Mouse (Mus musculus): ENCODE data around the gene Prps1.
A peak's percentile ranks its signal among the peaks of the same experiment; 100 is the strongest.
"Not testable (repeated sequence)": the region's sequence is repeated elsewhere in the genome, so short reads cannot be mapped to it uniquely, and the experiment has no call there.

Gene Prps1

DNA sequence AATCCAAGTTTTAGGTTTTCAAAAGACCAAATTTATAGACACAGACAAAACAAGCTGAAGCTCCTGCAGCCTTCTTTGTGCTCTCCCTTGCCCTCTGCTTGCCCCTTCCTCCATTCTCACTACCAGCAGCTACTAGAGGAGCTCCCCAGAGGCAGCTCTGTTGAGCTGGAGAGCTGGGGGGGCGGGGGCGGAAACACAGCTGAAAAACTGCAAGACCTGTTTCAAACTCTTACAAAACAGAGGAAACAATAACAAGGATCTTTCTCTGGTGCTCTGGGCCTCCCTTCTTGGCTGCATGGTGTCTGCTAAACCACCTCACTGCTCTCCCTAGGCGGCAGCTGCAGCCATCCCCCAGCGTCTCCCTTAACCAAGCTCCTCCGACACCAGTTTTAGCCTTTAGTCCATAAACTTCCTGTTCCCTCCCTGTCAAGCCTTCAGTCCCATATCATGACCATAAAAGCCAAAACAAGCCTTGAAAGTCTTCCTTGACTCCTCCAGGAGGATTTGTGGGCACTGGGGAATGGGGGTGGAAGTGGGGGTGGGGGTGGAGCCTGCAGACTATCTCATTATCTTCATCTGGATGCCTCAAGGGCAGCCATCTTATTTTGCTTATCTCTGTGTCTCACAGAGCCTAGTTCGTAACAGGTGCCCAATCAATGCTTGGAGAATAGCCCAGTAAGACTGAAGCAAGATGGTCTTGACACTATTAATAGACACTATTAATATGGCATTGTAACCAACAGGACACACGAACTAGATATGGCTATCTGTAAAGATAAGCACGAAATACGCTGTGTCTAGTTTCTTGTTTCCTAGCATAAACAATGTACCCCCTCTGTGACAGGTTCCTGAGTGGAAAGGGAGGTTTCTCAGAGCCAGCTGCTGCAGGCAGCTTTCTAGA, 45.2 kb downstream of the Prps1 start:
- DNase-seq = peak; percentile 50

DNA sequence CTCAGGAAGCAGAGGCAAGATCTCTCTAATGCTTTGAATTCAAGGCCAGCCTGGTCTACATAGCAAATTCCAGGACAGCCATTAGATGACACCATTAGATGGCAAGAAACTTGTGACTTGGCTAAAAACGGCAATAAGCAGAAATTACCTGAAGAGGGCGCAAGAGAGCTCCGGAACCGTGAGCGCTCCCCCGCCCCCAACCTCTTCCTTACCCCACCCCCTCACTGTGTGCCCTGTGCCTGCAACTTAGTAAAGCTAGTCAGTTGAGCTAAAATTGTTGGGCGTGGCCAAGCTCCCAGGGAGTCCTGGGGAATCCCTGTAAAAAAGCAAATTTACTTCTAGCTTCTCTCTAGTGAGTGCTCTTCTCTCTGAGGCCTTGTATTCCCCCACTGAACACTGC, 47.5 kb downstream of the Prps1 start:
- DNase-seq = peak; percentile 81

DNA sequence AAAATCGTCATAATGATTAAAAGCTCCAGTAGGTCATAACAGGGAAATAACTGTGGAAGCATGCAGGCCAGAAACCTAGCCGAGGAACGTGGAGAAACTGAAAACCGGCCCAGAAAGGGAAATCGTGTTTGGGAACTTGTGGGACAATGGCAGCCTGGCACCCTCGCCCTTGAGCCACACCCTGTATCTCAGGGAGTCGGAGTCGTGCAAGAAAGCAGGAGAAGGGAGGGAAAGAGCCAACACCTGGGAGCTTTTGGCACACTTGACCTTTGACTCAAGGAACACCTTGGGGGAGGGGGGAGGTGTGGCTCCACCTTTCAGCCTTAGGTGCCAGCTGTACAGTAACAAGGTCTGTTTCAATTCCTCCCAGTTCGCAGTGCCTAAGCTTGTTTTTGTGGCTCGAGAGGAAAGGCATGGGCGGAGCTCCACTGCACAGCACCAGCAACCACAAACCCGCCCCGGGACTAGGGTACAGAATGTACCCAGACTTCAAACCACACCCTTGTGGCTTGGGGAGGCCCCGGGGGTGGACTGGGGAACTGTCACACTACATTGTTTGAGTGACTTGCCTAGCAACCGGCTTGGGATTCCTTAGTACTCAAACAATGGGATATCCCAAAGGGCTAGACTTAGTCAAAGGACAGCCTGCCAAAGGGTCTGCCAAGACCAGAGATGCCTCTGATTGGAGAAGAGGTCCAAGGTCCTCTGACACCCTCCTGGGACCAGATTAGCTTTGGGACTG, 49.3 kb downstream of the Prps1 start:
- DNase-seq = peak; percentile 85

DNA sequence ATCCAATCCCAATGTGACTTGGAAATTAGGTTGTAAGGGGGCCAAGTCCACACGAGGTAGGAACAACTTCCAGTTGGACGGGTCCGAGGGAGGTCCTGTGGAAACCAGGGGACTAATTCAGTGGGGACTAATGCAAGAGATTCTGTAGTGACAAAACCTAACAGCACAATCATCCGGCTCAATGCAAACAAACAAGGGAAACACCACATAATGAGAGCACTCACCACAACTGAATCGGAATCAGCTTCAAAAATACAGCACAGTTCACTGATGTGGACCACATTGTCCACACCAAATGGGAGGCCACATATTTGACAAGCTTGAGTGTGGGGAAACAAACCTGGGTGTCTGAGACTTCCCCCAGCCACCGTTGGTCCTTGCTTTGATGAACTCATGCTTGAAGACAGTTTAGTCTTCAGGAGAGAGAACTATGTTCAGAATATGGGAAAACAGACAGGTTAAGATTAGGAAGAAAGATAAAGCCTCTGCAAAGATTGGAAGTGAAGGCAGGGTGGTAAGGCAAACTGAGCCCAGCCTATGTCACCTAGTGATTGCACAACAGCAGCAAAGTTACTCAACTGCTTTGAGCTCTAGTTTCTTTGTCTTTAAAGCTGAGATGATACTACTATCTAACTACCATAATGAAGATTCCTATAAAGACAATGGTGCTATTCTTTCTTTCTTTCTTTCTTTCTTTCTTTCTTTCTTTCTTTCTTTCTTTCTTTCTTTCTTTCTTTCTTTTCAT, 50.2 kb downstream of the Prps1 start:
- DNase-seq = no peak

DNA sequence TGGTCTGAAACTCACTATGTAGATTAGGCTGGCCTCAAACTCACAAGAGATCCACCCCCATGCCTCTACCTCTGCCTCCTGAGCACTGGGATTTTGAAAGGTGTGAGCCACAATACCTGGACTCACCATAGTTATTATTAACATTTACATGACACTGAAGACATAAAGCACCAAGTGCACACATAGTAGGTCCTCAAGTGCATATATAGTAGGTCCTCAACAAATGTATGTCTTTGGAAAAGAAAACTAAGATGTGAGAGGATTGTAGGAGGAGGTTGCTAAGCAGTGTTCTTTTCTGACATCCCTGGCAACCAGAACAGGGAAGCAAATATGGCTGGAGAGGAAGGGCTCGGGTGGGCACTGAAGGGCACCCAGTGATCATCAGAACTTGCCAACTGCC, 51.0 kb downstream of the Prps1 start:
- DNase-seq = no peak

DNA sequence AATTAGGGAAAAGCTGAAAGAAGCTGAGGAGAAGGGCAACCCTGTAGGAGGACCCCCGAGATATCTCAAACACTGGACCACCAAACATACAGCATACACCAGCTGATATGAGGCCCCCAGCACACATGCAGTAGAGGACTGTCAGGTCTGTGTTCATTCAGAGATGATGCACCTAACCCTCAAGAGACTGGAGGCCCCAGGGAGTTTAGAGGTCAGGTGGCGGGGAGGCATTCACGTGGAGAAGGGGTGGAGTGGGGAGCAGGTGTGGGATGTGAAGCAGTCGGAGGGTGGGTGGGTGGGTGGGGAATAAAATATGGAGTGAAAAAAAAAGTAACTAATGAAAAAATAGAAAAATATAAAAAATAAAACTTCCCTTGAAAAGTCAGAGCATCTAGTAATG, 52.4 kb downstream of the Prps1 start:
- DNase-seq = not testable (repeated sequence)

DNA sequence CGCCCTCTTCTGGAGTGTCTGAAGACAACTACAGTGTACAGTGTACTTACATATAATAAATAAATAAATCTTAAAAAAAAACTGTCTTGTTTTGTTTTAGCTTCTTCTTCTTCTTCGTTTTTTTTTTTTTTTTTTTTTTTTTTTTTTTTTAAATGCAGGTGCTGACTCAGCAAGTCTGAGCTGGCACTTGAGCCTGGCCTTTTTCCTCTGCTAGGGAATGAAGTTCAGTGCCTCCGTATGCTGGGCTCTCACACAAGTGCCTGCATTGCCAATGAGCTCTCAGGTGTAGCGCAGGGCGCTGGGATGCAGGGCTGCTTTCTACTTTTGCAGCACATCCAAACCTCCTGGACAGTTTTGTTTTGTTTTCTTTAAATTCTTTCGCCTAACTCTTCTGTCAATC, 53.4 kb downstream of the Prps1 start:
- DNase-seq = no peak

DNA sequence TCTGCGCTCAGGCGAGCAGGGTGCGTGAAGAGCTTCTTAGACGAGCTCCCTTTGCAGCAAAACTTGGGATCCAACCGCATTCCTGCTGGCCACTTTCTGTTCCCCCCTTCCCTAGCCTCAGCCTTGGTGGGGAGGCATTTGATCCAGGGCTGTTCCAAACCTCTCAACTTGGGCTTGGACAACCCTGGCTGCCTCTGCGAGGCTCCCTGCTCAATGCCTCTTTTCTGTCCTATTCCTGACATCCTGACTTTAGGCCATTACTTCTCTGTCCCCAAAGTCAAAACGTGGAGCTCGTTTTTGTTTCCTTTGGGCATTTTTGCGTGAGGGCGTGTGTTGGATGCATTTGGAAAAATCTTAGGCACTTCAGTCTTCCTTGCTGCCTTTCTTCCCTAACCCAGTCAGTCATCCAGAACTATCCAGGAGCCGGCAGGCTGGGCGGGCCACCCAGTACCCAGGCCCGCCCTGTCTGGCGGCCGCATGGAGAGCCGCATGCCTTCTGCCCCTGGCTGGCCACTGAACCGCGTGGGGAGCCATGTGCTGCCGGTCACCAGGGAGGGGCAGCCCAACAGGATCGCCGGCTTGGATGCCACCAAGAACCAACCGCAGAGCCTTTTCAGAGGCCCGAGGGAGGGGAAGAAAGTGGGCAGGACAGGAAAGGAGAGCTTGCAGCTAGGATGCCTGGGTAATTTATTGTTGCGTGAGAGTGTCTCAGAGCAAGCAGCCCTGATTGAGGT, 54.5 kb downstream of the Prps1 start:
- no peak for DNase-seq

DNA sequence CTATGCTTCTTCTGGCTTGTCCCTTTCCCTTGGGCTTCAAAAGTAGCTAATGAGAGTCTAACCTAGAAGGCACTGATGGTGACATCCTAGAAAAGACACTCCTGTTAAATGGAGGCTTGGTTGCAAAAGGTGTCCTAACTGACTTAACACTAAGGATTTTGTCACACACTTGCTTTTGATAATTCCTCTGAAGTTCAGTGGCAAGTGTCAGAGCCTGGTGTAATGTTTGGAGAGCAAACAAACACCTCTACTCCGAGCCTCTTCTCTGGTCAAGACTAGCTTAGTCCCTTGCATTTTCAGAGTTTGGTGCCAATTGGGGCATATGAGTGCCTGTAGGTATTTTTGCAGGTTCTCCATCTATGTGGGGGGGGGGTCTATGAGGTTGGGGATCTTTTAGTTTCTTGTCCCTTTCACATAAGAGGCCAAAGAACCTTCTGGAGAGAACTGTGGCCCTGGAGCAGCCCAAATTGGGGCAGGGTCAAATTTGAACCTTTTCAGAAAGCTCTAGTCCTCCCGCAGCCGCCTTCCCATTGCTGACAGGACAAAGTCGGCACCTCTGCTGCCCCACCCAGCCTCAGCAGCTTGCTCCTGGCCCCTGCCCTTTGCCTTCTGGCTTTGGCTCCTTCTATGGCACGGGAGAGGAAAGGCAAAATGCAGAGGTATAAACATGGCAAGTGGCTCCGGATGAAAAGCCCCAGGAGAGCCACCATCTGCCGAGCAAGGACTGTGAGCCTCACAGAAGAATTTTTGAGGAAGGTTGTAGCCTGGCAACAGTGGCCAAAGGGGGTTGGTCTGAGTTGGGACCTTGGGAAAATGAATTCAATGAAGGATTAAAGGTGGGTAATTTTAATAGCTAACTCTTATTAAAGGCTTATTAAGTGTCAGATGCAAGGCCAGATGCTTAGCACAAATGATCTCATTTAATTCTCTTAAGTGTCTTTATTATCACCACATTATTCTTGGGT, 55.6 kb downstream of the Prps1 start:
- no peak for DNase-seq

DNA sequence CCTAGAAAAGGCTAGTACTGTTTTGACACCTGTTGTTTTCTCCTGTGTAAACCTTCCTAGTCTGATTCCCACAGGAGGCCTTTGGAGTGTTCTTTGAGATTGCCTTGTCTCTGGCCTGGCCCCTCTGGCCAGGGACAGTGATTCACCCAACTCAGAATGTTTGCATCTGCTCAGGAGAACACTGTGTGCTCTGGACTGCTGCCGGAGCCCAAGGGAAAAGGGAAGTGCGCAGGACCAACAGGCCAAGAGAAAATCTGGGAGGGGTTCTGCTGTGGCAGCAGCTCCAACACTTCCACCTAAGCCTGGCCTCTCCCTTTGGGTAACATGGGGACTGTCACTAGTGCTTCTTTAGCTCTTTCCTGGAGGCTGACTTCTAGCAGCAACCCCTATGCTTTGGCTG, 57.0 kb downstream of the Prps1 start:
- DNase-seq = no peak

DNA sequence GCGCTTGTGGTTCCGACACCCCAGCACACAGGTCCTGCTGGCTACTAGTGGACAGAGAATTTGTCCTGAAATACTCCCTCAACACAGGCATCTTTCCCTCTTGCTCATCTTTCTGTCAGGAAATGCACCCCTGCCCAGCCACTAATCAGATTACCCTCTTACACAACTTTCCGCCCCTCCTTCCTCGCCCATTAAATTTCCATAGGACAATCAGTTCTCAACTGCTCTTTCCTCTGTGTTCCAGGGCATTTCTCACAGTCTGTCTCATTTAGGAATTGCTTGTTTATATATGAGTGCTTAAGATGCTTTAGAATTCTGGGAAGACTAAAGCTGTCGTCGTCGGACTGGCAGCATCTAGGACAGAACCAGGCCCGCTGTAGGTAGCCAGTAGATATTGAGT, 61.9 kb downstream of the Prps1 start:
- no peak for DNase-seq

DNA sequence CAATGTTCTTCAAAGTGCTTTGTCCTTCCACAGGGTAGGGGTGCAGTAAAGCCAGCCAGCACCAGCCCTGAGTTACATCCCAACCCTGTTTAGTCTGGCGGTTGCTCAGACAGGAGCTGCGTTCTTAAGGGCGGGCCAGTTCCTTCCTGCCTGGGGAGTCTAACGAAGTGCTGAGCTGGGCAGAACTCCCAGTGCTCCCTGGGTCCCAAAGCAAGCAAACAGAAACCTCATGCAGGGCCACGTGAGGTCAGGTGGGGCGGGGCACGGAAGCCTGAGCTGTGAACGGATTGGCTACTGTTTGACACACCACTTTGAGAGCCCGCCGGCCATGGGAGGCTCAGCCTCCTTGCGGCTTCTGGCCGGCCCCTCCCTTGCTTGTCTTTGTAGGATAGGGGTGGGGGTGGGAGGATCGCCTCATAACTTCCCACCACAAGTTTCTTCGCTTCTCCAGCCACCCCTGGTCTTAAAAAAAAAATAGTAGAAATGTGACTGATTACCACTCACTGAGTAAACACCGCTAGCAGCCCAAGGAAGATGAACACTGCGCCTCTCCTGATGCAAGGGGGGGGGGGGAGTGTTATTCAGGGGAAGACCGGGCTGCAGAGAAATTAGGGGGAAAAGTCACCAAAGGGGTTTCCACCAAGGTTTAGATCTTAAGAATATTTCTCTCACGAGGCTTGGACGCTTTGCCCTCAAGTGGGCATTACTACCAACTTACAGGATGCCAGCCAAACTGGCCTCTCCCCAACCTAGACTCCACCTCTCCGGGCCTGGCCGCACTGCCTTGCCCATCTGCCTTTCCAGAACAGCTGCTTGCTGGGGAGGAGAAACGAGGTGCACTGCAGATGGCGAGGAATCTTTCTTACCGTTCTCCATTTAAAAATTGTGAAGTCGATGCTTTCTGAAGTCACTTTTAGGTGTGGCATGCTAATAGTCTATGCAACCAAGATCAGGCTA, 64.0 kb downstream of the Prps1 start:
- peak; percentile 82 for DNase-seq

DNA sequence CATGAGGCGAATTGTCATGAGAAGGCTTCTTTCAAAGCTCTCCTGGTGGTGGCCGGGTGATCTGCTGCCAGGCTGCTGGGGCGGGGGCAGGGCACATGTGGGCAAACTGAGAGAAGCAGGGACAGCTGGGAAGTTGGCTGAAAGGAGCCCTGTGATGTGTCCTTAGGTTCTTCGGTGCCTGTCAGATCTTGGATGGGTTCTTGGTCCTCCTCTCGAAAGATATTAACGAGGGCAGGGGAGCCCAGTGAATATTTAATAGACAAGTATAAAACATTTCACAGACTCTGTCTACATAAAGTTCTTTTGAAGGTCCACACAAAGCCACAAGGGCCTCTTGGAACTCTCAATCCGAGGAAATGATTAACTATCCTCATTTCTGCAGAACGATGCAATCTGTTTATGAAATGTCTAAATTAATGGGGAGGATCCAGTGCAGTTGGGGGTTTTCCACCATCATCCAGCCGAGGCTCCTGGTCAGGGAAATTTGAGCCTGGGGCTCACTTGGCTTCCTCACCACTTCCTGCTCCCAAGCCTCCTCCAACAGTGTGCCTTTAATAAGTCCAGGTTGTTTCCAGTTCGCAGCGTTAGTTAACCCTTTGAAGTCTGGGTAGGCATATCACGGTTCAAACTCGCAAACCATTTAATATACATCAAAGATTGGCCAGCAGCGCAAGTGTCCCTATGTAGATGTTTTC, 65.8 kb downstream of the Prps1 start:
- peak; percentile 36 for DNase-seq

DNA sequence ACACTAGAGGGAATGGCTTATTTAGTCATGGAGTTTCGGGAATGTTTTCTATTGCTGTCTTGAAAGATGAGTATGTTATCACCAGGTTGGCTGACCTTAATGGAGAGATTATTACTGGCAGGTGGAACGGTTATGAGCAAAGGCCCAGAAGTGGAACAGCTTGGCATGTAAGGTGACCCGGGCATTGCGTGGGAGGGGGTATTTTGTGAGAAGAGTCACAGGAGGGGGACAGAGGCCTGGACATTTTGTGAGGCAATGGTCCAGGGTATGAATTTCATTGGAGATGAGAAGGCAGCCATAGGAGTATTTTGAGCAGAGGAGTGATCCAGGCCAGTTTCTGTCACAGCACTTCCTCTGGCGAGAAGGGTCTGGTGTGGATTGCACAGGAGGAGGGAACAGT, 67.8 kb downstream of the Prps1 start:
- DNase-seq = no peak
